Mouse (Mus musculus): ENCODE results near the gene Ulk3.

Gene Ulk3

GRCm38 (mm10) chr9:57589224-57590126 lies at the start of gene Ulk3:
Ulk3 (plus strand) TSS chr9:57589452.
- DNase-seq (ENCODE audit: extremely low spot score, low read depth, low spot score) = no peak

DNA sequence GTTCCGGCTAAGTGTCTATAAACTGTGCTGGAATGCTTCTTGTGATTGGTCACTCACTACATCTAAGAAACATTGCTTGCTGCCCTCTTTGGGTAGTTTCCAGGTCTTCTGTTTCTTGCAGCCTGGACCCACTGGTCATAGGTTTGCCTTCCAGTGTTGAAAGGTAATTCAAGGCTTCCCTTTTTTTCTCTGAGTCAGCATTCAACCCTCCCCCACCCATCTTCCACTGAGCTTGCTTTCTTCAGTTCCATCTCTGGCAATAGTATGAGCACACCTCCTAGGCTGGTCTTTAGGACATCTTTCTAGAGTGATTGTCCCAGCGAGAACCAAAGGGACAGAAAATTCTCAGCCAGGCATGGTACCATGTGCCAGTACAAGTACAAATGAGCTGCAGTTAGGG lies 49.7 kb upstream of the Ulk3 start:
- no peak for DNase-seq (ENCODE audit: extremely low spot score, low read depth, low spot score)

DNA sequence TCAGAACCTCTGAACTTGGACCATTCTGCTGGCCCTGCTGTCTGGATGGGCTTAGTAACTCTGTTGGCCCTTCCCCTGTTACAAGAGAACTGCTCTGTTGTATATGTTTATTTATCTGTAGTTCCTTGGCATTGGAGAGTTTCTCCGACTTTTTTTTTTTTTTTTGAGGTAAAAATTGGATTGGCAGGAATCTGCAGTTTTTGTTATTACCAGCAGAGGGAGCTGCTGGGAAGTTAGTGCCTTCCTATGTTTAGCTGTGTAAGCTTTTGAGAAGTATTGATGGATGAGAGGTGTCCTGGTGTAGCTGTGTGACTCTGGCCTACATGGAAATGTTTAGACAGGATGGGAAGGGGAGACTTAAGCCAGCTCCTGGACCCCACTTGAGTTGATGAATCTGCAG lies 47.9 kb upstream of the Ulk3 start:
- no peak for DNase-seq (ENCODE audit: extremely low spot score, low read depth, low spot score)

DNA sequence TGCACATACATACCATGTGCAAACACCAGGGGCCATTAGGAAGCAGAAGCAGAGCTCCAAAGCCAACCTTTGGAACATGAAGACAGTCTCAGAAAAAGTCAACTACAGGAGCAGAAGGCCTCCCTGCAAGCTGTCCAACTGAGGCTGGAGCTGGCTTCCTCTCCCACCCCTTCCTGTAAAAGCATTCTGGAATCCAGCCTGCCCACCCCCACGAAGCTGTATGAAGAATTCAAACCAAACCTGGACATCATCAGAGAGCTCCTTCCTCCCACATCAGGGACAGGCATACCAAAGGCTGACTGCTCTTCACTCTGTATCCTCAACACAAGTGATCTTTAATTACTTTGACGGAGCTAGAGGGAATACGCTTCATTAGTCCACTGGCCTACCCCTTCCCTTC lies 45.3 kb upstream of the Ulk3 start:
- DNase-seq (ENCODE audit: extremely low spot score, low read depth, low spot score) = no peak

DNA sequence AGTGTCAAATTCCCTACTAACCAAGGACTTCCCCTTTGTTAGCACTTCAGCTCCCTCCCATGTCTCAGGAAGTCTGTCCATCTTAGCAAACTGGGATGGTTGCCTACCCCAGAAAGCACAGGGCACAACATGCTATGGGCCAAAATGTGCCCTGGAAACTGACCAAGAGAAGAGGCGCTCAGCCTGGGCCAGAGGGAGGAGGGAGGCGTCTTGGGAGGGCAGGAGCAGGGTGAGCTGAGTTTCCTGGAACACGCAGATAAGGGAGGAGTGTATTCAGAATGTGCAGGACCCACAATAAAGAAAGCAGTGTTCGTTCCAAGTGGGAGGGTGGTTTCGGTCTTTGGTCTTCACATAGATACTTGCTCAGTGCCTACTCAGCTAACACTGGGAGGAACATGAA lies 42.0 kb upstream of the Ulk3 start:
- DNase-seq (ENCODE audit: extremely low spot score, low read depth, low spot score) = no peak

DNA sequence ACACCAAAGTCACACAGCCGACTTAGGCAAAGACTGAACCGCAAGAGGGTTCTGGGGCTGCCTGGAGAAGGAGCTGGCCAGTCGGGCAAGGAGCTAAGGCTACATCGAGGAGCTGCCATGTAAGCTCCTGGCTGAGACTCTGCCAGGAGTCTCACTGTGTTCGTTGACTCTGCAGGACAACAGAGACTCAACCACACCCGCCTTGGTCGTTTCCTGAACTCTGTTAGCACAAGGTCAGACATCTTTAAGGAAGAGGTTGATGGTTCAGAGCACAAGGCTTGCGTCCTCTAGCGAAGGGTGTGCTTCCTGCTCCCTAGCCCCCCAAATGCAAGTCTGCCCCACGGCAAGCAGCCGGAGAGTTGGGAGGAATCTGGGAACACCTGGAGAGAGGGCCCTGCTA lies 41.4 kb upstream of the Ulk3 start:
- DNase-seq (ENCODE audit: extremely low spot score, low read depth, low spot score) = no peak

GRCm38 (mm10) chr9:57549186-57549585 lies 40.1 kb upstream of the Ulk3 start:
- no peak for DNase-seq (ENCODE audit: extremely low spot score, low read depth, low spot score)

- no peak for DNase-seq (ENCODE audit: extremely low spot score, low read depth, low spot score)
Observed at GRCm38 (mm10) chr9:57550126-57550862, 39.0 kb upstream of the Ulk3 start.

DNA sequence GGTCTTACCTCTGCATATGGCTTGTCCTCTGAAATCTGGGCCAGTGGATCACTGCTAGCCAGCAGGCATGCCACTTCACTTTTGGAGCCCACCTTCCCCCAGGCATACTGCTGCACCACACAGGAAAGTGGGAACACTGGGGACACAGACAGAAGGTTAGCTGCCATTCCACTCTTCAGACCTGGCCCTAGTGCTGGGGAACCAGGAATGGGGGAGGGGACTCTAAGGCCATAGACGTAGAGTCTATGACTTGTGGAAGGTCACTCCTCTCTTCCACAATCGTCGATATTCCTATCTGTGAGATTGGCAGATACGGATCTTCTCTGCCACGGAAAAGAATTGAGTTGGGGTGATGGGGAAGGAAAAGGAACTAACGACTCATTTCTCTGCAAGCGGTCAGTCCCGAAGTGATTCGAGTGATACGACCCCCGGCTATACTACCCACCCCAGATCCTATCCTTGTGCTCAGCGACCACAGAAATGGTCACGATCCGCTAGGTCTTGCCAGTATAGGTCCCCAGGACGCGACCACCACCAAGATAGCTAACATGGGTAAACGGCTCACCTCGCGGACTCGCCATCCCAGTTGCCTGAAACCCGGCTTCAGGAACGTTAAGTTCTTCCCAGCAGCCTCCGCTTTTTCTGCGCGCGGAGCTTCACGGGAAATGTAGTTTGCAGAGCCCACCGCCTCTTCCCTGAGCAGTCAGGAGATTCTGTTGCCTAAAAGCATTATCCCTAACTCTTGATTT lies 36.9 kb upstream of the Ulk3 start, which contains the start of gene Mpi:
TSS of gene Mpi (minus strand) at position 625 of the 749 bp plus-strand sequence.
- no peak for DNase-seq (ENCODE audit: extremely low spot score, low read depth, low spot score)

DNA sequence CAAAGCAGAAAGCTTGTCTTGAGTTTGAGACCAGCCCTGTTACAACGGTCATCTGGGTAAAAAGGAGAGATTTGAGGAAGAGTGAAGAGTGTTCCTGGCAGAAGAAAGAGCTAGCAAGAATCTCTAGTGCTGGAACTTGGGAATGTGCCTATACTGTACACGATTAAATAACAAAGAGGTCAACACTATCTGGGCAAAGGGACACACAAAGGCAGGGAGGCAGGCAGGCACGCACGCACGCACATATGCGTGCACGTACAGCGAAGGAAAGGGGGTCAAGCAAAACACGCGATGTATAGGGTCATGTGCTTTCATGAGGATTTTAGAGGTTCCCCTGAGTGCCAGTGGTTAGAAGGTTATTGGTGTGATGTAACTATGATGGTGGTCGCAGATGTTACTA lies 36.1 kb upstream of the Ulk3 start:
- no peak for DNase-seq (ENCODE audit: extremely low spot score, low read depth, low spot score)

- DNase-seq (ENCODE audit: extremely low spot score, low read depth, low spot score) = no peak
Observed at GRCm38 (mm10) chr9:57554753-57555152, 34.5 kb upstream of the Ulk3 start.

- DNase-seq (ENCODE audit: extremely low spot score, low read depth, low spot score) = no peak
Observed at GRCm38 (mm10) chr9:57557215-57557614, 32.0 kb upstream of the Ulk3 start.

DNA sequence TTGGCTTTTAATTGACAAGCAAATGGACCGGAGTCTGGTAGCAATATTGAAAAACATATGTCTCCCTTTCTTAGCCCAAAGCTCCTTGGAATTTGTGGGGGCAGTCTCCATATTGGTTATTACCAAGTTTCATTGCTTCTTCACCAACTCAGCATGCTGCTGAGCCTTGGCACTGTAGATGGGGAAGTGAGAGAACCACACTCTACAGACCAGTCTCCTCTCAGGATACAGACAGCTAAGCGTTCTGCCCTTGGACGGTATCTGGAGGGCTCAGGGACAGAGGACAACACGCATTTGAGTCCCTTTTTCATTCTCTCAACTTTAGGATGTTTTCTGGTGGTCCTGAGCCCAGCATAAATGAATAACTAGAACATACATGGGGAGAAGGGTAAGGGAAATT lies 30.6 kb upstream of the Ulk3 start:
- DNase-seq (ENCODE audit: extremely low spot score, low read depth, low spot score) = no peak

- DNase-seq (ENCODE audit: extremely low spot score, low read depth, low spot score) = no peak
Observed at GRCm38 (mm10) chr9:57559568-57559967, 29.7 kb upstream of the Ulk3 start.

- DNase-seq (ENCODE audit: extremely low spot score, low read depth, low spot score) = no peak
Observed at GRCm38 (mm10) chr9:57560263-57560662, 29.0 kb upstream of the Ulk3 start.

DNA sequence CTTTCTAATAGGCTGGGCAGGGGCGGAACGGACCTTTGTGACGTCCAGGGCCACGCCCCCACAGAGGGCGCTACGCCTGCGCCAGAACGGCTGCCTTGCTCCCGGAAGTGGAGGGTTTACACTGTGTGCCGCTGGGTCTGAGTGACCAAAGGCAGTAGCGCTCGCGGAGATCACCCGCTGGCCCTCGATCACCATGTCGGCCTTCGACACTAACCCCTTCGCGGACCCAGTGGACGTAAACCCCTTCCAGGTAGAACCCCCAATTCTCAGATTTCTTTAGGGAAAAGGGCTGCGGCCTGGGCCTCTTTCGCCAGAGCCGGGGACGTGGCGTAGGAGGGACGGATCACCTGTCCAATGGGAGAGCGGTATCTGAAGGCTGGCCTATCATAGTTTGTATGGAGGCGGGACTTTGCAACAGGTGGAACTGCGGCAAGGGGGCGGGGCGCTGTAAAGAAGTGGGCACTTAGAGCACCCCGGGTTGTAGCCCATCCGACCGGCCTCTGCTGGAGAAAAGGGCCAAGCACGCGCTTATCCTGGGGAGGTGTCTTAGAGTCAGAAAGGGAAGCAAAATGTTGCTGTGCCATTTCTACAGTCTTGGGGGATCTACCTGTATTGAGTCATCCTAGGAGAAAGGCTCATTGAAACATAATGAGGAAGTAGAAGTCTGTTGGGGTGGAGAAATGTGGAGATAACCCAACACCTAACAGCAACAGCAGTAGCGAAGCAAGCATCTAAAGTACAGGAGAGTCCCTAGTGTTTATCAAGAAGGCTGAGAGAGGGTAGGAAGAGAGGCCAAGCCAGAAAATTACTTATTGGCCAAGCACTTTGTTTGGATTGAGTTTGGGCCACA lies 28.2 kb upstream of the Ulk3 start, which contains the start of gene Scamp2:
TSS of gene Scamp2 (plus strand) at position 83 of the 850 bp plus-strand sequence.
- DNase-seq (ENCODE audit: extremely low spot score, low read depth, low spot score) = peak; percentile 90

DNA sequence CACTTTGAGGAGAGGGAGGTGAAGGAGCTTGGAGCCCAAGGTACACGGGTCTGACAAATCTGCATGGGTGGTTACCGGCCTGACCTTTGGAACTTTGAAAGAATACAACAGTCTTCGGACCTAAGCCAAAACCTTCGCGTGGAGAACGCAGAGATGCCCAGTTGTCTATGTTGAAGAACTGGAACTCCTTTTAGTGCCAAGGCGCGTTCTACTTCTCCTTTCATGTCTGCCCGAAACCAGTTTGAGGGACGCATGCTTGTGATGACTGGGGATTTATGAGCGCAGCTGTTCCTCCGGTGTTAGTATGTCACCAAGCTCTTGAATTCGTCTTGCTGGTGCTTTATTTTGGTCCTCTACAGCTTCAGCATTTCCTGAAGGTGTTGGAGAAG lies 27.5 kb upstream of the Ulk3 start:
- no peak for DNase-seq (ENCODE audit: extremely low spot score, low read depth, low spot score)

DNA sequence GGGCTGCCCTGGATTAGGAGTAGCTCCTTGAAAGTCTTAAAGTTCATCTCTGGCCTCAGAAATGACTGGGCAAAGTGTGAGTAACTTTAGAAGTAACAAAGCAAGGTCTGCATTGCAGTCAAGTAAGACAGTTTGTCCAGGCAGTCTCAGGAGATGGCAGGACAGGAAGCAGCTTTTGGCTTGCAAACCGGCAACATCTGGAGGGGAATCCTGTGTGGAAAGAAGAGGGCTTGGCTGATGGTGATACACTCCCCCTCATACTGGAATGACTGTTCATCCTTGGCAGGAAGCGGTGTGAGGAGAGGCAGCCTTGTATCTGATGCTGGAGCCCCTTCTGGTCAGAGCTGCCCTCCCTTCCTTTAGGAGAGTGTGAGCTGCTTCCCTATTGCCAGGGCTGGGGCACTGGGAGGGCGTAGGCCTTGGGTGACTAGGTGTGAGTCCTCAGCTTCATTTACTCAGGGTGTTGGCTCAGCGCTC lies 26.3 kb upstream of the Ulk3 start:
- no peak for DNase-seq (ENCODE audit: extremely low spot score, low read depth, low spot score)

- no peak for DNase-seq (ENCODE audit: extremely low spot score, low read depth, low spot score)
Observed at GRCm38 (mm10) chr9:57564609-57565008, 24.6 kb upstream of the Ulk3 start.

GRCm38 (mm10) chr9:57565741-57566221 lies 23.5 kb upstream of the Ulk3 start:
- no peak for DNase-seq (ENCODE audit: extremely low spot score, low read depth, low spot score)
